Mouse (Mus musculus): ENCODE measurements around the gene Adgrv1.

The Adgrv1 gene

DNA sequence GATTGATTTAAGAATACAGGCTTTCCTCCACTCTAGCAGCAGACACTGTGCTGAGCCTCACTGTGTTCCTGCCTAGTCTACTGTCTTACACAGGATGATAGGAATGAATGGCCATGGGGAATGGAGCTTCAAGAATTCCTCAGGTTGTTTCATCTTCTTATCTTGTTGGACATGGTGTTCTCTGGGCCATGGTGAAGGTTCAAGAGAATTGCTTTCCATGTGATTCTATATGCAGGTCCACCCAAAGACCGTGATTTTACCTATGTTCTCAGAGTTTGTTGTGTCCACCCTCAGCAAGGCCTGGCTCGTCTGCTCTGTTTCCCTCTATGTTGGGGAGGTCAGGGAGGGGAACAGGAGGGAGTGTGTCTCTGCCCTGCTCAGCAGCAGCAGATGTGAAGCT lies 26.0 kb downstream of the Adgrv1 start:
- DNase-seq = no peak

DNA sequence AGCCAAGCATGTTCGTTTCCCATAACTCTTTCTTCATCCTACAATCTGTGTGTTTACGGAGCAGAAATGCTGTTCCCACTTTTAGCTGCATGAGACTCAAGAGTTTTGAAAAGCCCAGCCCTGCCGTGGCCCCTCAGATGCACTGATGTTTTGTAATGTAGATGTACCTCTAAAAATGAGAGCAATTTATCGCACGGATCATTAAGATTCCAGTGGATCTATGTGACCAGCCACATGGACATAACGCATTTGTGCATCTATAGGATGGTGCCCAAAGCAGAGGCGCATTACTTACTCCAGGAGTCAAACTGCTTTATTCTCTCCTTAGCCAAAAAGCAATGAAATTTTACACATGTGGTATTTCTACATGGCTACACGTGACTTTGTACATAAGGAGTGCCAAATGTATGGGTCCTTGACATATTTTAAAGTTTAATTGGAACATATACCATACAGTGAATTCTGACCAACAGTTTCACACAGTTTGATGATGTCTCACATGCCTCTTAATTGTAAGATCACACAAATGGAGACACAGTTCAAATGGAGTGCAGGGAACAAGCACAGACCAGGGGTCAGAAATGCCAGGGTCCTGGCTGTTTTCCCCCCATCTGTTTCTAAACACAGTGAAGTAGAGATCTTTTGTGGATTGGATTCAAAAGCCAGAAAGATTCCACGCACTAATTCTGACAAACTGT lies 35.9 kb downstream of the Adgrv1 start:
- no peak for DNase-seq

DNA sequence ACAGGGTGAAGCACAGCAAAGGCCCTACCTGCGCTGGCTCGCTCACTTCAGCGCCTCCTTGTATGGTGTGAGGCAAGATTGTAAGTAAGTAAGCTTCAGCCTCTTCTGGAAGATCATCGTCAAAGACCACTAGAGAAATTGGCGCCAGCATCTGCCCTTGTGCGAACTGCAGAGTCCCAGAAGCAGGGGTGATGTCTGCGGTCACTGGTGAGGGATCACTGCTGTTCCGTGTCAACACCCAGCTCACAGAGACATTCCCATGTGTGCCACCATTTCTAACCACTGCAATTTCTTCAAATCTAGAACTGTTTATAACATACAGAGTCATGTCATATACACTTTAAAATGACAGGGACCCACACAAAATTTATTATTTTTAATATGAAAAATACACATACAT lies 54.3 kb downstream of the Adgrv1 start:
- no peak for DNase-seq

DNA sequence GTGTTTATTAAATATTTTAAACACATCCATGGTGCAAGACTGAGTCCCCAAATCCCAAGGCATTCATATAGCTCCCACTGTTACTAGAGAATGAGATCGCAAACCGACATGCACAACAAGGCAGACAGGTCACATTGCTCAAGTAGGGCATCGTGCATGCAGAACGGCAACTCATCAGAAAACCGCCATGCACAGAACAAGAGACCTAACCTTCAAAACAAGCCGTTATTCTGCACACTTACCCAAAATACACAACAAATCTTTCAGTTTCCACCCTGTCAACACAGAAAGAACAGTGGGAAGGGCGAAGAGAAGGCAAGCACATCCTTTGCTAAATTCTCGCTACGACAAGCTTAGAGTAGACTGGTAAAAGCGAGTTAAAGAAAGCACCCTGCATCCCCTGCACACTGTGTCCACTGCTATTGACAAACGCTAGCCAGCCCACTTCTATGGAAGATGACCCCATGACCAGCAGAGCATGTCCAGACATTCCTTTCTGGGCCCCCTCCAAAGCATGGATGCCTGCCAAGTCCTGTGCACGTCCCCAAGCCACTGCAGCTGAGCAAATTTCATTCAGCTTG lies 62.6 kb downstream of the Adgrv1 start:
- peak; percentile 36 to 64 for DNase-seq

GRCm38 (mm10) chr13:81550024-81550423 lies 82.9 kb downstream of the Adgrv1 start:
- no peak for DNase-seq

DNA sequence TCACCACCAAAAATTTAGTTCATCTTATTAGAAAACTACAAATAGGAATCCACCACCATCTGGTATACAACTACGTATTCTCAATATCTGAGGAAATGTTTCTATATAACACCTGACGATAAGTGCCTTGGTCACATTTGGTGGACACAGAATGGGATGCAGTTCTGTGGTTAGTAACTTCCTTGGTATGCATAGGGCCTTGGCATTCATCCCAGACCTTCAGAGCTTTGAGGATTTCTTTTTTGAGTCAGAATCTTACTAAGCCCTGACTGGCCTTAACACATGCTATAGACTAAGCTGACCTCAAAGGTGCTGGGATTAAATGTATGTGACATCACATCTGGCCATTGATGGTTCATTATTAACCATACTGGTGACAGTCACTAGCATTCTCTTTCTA lies 98.0 kb downstream of the Adgrv1 start:
- DNase-seq = no peak

- DNase-seq = no peak
These were observed 106.3 kb downstream of the Adgrv1 start for GRCm38 (mm10) chr13:81526687-81527086.

GRCm38 (mm10) chr13:81510142-81510541 lies 122.8 kb downstream of the Adgrv1 start:
- DNase-seq = no peak

- DNase-seq = no peak
These were observed 135.9 kb downstream of the Adgrv1 start for GRCm38 (mm10) chr13:81497035-81497434.

DNA sequence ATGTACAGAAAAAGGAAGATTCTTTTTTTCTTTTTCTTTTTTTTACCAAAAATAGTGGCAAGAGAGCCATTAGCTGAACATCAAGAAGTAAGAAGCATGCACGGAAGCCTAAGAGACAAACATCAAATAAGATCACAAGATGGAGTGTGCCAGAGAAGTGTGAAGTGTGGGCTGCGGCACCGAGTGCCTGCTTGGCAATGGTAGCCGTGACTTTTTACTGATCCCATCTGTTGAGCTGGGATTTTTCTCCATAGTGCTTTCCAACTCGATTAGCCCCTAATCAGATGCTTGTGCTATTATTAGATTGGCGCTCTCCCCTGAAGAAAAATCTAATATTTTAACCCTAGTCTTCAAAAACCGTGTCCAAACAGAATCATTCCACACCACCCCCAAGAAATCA lies 141.0 kb downstream of the Adgrv1 start:
- no peak for DNase-seq

- DNase-seq = no peak
These were observed 146.0 kb downstream of the Adgrv1 start for GRCm38 (mm10) chr13:81486980-81487379.

GRCm38 (mm10) chr13:81473750-81474149 lies 159.2 kb downstream of the Adgrv1 start:
- DNase-seq = no peak

DNA sequence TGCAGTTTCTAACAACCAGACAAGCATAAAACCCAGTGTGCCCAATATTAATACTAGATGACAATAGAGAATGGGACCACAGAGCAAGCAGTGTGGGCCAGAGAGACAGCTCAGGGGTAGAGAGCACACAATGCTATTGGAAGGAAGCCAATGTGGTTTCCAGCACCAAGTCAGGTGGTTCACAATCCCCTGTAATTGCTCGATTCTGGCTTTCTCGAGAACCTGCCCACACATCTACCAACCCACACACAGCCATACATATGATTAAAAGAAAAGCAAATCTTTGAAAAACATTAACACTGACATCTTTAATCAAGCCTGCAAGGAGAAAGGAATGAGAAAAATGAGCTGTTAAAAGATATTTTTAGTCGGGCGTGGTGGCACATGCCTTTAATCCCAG lies 166.3 kb downstream of the Adgrv1 start:
- peak in 1 of 2 experiments; percentile 10 for DNase-seq

DNA sequence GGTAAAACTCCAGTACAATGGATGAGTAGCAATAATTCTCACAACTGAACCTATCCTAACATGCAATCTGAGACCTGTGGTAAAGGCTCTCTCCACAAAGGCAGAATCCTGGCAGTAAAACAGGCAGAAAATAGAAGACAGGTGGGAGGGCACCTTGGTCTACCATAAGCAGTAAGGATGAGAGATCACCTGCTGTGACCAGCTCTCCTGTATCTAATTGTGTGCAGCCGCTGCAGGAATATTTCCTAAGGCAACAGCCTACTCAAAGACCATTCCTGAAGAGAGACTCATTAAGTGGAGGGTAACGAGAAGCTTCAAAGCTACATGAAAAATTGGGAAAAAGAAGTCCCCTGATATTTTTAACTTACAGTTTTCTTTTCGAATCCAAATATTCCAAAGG lies 167.2 kb downstream of the Adgrv1 start:
- peak; percentile 14 to 36 for DNase-seq

DNA sequence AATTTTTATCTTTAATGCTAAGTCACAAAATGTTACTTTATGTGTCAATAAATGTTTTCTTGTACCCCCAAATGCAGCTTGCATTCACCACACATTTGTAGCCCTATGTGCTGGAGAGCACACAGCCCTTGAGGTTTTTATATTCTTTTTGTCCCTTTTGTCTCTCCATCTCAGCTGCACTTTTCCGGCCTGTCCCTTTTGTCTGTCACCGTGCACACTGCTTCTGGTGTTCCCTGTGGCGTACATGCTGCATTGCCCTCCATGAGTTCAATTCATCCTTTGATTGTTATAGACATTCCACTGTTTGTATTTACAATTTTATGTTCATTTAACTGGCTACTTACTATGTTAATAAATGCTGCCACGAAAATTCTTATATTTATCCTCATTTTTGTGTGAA lies 183.3 kb downstream of the Adgrv1 start:
- DNase-seq = no peak

- no peak for DNase-seq
These were observed 183.8 kb downstream of the Adgrv1 start for GRCm38 (mm10) chr13:81449198-81449597.

- DNase-seq = no peak
These were observed 191.5 kb downstream of the Adgrv1 start for GRCm38 (mm10) chr13:81441412-81441811.

DNA sequence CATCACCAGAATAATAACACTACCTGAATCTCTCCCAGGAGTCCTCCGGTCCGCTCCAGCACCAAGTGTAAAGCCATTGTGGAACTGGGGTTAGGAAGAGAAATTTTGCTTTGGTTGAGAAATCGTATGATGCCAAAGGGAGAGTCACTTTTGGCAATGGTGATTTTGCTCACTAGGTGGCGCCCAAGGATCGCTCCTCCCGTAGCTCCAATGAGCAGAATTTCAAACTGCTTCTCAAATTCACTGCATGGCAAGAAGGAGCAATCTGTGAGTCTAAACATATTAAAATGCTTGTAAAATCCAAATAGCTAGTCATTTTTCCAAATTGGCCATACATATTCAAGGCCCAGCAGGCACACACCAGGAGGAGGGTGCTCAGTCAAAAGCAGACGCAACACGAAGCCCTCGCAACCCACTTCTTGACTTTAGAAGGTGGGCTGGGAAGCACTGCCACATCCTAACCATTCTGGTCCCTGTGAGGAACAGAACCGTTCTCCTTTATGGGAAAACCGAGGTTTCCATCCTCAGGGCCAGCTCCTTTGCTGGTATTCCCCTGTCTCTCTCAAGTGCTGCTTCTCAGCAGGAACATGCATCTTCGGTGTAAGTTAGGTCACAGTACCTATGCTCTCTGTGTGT lies 193.4 kb downstream of the Adgrv1 start:
- DNase-seq = peak; percentile 81 to 90

- DNase-seq = no peak
These were observed 195.9 kb downstream of the Adgrv1 start for GRCm38 (mm10) chr13:81437088-81437487.

DNA sequence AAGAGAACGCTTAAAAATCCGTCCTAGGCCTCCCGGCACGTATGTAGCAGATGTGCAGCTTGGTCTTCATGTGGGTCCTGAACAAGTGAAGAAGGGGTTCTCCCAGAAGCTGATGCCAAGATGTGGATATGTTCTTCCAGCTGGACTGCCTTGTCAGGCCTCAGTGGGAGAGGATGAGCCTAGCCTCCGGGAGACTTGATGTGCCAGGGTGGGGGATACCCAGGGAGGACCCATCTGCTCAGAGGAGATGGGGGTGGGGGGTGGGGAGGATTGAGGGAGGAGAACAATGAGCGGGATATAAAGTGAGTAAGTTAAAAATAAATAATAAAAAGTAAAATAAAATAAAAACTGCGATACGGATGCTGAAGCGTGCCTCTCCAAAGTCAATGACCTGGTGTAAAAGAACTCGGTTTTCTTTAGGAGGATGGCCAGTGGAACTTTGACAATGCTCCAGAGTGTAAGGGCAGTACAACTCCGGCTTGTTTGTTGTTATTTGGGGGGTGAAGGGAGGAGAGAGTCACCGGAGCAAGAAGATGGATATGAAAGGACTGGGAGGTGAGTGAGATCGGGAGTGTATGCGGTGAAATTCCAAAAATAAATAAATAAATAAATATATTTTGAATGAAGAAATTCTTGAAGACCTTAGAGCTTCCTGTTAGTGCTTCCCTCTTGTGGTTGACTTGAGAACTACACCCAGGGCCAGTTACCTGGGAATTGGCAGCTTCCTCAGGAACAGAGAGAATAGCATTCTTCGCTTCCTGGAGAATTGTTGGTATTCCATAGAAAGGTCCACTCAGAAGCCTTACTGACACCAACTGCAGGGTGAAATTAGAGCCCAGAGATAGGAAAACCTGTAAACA lies 205.8 kb downstream of the Adgrv1 start:
- DNase-seq = peak; percentile 38 to 77

- DNase-seq = no peak
These were observed 207.8 kb downstream of the Adgrv1 start for GRCm38 (mm10) chr13:81425111-81425510.

DNA sequence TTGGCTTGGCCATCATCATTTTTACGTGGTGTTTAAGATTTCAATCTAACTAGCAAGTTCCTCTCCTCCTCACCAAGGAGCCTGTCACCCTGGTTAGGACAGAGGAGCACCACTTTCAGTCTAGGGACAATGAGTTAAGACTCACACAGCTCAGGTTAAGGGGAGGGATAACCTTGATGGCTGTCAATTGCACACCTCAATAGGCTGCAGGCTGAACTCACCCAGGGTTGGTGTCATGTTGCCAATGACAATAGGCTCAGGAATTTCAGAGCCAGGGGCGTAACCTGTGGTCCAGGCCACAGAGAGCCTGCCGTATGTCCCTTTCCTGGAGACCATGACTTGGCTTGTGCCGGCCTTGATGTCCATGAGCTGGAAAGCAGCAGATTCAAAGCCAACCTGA lies 209.0 kb downstream of the Adgrv1 start:
- no peak for DNase-seq

DNA sequence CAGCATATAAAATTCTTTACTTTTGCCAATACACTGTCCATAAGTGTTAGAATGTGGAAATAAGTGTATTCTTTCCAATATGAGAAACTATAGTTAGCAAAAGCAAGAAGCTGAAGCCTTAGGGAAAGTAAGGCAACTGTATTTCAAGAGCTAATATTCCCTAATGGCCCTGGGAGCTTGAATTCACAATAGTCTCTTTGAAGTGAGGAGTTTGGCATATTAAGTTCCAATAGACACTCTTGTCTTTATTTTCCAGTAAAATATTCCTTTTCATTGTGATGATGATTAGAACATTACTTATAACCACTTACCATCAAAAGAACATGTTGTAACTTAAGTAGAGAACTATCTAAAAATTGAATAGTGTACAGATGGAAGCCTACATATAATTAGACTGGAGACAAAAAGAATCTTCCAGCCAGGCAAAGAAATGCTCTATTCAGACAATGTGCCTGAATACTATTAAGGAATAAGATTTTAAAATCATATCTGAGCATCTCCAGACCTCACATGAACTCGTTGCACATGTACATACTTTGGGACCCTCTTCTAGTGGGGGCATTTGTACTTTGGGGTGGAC lies 225.0 kb downstream of the Adgrv1 start:
- no peak for DNase-seq

Data from cerebellum, postnatal 25 days (tissue).